Mouse (Mus musculus) ES-Bruce4 (cell line): ENCODE measurements around the gene Toe1. TPM values are rescaled to one million over a fixed set of nuclear protein-coding genes. Genes with fewer than 3 reads are reported as not detected.

ENCODE experiments used
- H3K27ac ChIP-seq: 2 replicates; pipeline ENCODE4 v1.5.1; 2012; ENCODE audit warnings: low read length, inconsistent platforms; ENCODE audit not compliant: insufficient read depth
- H3K27me3 ChIP-seq: 2 replicates; pipeline ENCODE4 v1.6.1; 2012; ENCODE audit warnings: mild to moderate bottlenecking, low read length, inconsistent platforms; ENCODE audit not compliant: control insufficient read depth, poor library complexity, insufficient read depth, severe bottlenecking
- H3K36me3 ChIP-seq: 2 replicates; pipeline ENCODE4 v1.6.1; 2012; ENCODE audit warnings: inconsistent platforms, mild to moderate bottlenecking, low read length, moderate library complexity; ENCODE audit not compliant: control insufficient read depth, poor library complexity, insufficient read depth, severe bottlenecking
- H3K4me1 ChIP-seq: one replicate; pipeline ENCODE4 v1.8.1; 2011; ENCODE audit warnings: low read length; ENCODE audit not compliant: control insufficient read depth, insufficient read depth
- H3K4me3 ChIP-seq: 2 replicates; pipeline ENCODE4 v1.5.1; 2011; ENCODE audit warnings: low read depth, mild to moderate bottlenecking, low read length
- H3K9ac ChIP-seq: 2 replicates; pipeline ENCODE4 v1.6.1; 2012; ENCODE audit warnings: low read depth, mild to moderate bottlenecking, inconsistent platforms; ENCODE audit not compliant: poor library complexity, severe bottlenecking
- H3K9me3 ChIP-seq: replicated peaks from 2 replicates; pipeline ENCODE4 v1.6.1; 2012; ENCODE audit warnings: mild to moderate bottlenecking, low read length, inconsistent platforms; ENCODE audit not compliant: control insufficient read depth, poor library complexity, insufficient read depth, severe bottlenecking
- CTCF ChIP-seq: IDR thresholded peaks from one replicate; pipeline ENCODE4 v1.8.1; 2011; ENCODE audit warnings: low read depth, low read length
- EP300 ChIP-seq: IDR thresholded peaks from 2 replicates; pipeline ENCODE4 v1.6.1; 2011; ENCODE audit warnings: low read depth, low read length; ENCODE audit not compliant: insufficient read depth
- POLR2A ChIP-seq: IDR thresholded peaks from one replicate; pipeline ENCODE4 v1.8.1; 2011; ENCODE audit warnings: low read length; ENCODE audit not compliant: insufficient read depth
- polyA plus RNA-seq: library from polyadenylated mRNA; stranded (reverse); fragments of >200 nt; gene quantifications from 2 replicates; pipeline ENCODE4 v1.2.4, GENCODE M21; 2011; ENCODE audit warnings: low read depth; ENCODE audit not compliant: missing spikeins, insufficient read depth, insufficient read length

Toe1 gene
- polyA plus RNA-seq, 1 experiment = 19.2 TPM

DNA sequence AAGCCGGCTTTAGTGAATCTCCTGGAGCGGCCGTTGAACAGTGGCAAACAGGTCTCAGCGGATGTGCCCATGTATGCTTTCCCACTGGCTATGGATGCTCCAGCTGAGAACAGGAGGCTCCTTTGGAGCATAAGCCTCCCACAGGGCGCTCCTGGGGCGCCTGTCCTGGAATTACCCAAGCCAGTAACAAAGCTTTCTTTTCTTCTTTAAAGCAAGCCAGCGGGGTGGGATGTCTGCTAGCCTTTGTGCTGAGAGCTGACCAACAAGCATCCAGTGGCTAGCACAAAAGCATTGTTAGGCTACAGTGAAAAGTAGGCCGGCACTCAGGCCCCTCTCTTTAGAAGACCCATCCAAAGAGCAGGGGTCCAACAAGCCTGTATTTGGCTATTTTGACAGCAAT, 25.3 kb downstream of the Toe1 start:
- Histone ChIP-seq H3K9me3 (no peaks in the 10 kb centered on the region), H3K4me3 (no peak overlapping the region), H3K27me3 (no peaks in the 10 kb centered on the region), H3K36me3 (no peaks in the 10 kb centered on the region), H3K9ac (no peak overlapping the region), H3K27ac (peak overlapping the region; percentile 95), H3K4me1 (peaks cover 7% of the 10 kb centered on the region)
- peak; percentile 79 for TF ChIP-seq EP300
- no peak for TF ChIP-seq POLR2A

DNA sequence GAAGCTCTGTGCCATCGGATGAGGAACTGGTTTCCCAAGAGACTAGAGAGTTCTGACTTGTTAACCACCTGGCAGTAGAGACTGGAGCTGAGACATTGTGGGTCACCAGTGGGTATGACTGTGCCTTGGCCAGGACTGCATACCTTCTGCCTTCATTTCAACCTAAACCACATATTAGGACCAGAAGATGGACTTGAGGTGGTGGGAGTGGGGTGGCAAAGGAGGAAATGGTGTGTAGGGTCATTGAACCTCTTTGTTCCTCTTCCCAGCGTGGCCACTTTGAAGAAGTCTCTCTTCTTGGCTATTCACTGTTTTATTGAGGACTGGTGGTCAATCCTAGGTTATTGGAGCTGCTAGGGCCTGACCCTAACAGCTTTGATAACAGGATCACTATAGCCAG, 26.1 kb downstream of the Toe1 start:
- Histone ChIP-seq H3K4me1 (peaks cover 7% of the 10 kb centered on the region), H3K9ac (no peak overlapping the region), H3K9me3 (no peaks in the 10 kb centered on the region), H3K4me3 (no peak overlapping the region), H3K36me3 (no peaks in the 10 kb centered on the region), H3K27me3 (no peaks in the 10 kb centered on the region; the same call in 1 of the 2 replicates), H3K27ac (peak overlapping the region; percentile 86)
- no peak for TF ChIP-seq POLR2A

DNA sequence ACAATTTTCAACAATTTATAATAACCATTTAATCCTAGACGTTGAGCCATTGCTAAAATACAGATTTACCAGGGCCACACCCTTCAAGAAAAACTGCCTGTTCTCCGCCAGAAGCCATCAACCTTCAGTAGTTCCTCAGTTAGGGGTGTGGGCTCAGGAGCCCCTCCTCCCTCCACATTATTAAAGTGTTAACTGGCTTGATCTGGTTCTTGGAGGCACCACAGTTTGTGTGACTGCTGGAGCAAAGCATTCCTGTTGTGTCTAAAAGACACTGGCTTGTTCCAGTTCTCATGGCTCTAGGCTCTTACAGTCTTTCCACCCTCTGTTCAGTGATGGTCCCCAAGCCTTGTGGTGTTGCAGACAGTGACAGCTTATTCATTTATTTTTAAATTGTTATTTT, 26.9 kb downstream of the Toe1 start:
- Histone ChIP-seq H3K4me3 (no peak overlapping the region), H3K27me3 (no peaks in the 10 kb centered on the region; the same call in 1 of the 2 replicates), H3K36me3 (no peaks in the 10 kb centered on the region), H3K4me1 (peaks cover 7% of the 10 kb centered on the region), H3K9ac (no peak overlapping the region), H3K27ac (peak overlapping the region; percentile 26; the same call in 1 of the 2 replicates), H3K9me3 (no peaks in the 10 kb centered on the region)
- TF ChIP-seq EP300 = peak; percentile 72
- TF ChIP-seq CTCF = no peak
- no peak for TF ChIP-seq POLR2A

DNA sequence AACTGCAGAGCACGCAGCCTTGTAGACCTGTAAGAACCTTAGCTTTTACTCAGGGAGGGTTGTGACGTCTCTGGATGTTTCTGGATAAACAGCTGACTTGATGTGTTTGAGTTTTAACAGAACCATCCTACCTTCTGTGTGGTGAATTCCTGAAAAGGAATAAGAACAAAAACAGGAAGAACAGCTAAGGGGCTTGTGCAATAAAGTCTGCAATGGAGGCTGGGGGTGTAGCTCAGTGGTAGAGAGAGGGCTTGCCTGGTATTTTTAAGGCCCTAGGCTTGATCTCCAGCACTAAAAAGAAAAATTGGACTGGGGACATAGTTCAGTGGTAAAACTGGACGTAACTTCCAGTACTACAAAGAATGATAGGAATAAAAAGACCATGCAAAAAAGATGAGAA, 30.4 kb downstream of the Toe1 start:
- no peaks in the 10 kb centered on the region; the same call in 1 of the 2 replicates for H3K27me3 ChIP-seq
- H3K36me3 ChIP-seq = no peaks in the 10 kb centered on the region
- H3K4me1 ChIP-seq = peaks cover 10% of the 10 kb centered on the region
- TF ChIP-seq POLR2A = no peak
- TF ChIP-seq EP300 = no peak
- TF ChIP-seq CTCF = no peak
- no peak overlapping the region for H3K27ac ChIP-seq
- H3K9me3 ChIP-seq = no peaks in the 10 kb centered on the region
- H3K4me3 ChIP-seq = no peak overlapping the region
- no peak overlapping the region for H3K9ac ChIP-seq

DNA sequence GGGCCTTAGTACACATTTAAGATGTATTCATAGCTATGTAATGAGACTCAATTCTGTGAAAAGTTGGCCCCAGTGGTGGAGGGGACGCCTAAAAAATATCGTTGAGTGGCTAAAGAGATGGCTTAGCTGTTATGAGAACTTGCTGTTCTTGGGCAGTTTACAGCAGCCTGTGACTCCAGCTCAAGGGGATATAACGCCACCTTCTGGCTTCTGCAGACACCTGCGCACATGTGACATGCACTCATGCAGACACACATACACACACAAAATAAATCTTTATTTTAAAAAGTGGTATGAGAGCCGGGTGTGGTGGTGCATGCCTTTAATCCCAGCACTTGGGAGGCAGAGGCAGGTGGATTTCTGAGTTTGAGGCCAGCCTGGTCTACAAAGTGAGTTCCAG, 31.0 kb downstream of the Toe1 start:
- H3K4me3 ChIP-seq = no peak overlapping the region
- TF ChIP-seq POLR2A (no peak), CTCF (peak; percentile 22), EP300 (no peak)
- H3K27ac ChIP-seq = no peak overlapping the region
- H3K36me3 ChIP-seq = 0 out of 2 replicates have a peak, but pooled peaks cover 2% of the 10 kb centered on the region
- H3K9ac ChIP-seq = no peak overlapping the region
- H3K9me3 ChIP-seq = no peaks in the 10 kb centered on the region
- peaks cover 8% of the 10 kb centered on the region for H3K4me1 ChIP-seq
- H3K27me3 ChIP-seq = no peaks in the 10 kb centered on the region; the same call in 1 of the 2 replicates

DNA sequence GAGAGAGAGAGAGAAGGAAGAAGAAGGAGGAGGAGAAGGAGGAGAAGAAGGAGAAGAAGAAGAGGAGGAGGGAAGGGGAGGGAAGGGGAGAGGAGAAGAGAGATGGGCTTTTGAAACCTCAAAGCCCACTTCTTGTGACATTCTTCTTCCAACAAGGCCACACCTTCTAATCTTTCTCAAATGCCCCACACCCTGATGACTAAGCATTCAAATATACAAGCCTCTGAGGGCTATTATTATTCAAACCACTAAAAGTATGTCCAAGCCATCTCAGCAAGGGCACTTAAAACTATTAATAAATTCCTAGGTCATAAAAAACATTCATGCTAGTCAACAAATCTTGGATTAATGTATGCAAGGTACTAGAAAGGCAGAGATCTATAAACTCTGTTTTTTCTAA, 38.4 kb downstream of the Toe1 start:
- H3K27ac ChIP-seq = 0 out of 2 replicates have a peak overlapping the region, but pooled peaks have one; percentile 1
- 0 out of 2 replicates have a peak, but pooled peaks cover 2% of the 10 kb centered on the region for H3K36me3 ChIP-seq
- H3K4me1 ChIP-seq = peaks cover 4% of the 10 kb centered on the region
- no peak for TF ChIP-seq CTCF
- no peak for TF ChIP-seq POLR2A
- no peak for TF ChIP-seq EP300
- H3K9ac ChIP-seq = no peak overlapping the region
- H3K4me3 ChIP-seq = no peak overlapping the region
- no peaks in the 10 kb centered on the region for H3K9me3 ChIP-seq
- no peaks in the 10 kb centered on the region for H3K27me3 ChIP-seq

DNA sequence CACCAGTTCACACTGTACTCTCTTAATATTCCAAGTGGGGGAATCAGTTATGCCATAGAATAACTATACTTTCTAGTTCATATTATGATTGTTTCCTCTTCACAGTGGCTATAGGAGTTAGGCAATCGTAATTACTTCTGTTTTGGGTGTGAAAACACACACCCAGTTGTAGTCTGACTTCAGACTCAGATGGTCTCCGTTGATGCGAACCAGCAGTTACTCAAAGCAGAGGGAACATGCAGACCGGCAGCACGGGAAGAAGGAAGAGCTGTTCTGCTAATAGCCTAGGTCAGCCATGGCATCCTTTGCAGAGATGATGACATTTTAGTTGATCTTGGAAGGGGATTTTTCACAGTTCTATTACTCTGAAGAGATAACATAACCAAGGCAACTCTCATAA, 38.9 kb downstream of the Toe1 start:
- TF ChIP-seq POLR2A (no peak), EP300 (no peak), CTCF (no peak)

More for the DNA sequence above, 38.9 kb downstream of the Toe1 start:
- Histone ChIP-seq H3K4me3 (no peak overlapping the region), H3K9me3 (no peaks in the 10 kb centered on the region), H3K36me3 (0 out of 2 replicates have a peak, but pooled peaks cover 2% of the 10 kb centered on the region), H3K9ac (no peak overlapping the region), H3K4me1 (peaks cover 1% of the 10 kb centered on the region), H3K27me3 (no peaks in the 10 kb centered on the region), H3K27ac (peak overlapping the region; percentile 1; the same call in 1 of the 2 replicates)
